Mouse (Mus musculus) CD8-positive naive resting alpha-beta T cell, adult 2 months (primary cell): ENCODE measurements around the gene Enox1.

Experiments
- DNase-seq, 2 experiments: peaks; one replicate each; pipeline ENCODE4 v3.0.0; 2022; ENCODE audit warnings: low read depth in 2 of 2, low spot score in 2 of 2

Gene Enox1

DNA sequence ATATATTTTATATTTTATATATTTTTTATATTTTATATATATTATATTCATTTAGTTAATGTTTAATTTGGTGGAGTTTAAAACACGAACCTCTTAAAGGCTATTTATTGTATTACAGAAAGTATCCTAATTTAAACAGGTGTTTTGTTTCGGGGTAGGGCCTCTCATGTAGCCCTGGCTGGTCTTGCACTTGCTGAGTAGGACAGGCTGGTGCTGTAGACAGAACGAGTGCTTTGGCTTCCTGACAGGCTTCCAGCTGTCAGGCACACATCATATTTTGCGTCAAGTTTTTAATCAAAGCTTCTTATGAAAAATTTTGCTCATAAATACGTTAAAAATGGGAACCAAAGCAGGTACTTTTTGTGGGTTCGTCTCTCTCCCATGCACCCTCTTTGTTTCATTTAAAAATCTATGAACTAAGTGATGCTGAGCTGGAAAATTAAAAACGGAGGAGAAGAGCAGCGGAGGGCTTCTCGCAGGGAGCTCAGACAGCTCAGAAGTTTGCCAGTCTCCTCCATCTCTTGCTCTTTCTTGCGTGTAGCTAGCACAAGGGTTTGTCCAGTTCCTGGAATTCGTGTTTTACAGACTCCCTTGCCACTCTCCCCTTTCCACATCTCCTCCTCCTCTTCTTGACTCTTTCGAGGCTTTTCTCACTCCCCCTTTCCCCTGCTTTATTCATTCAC lies 115.8 kb downstream of the Enox1 start:
- no peak for DNase-seq

DNA sequence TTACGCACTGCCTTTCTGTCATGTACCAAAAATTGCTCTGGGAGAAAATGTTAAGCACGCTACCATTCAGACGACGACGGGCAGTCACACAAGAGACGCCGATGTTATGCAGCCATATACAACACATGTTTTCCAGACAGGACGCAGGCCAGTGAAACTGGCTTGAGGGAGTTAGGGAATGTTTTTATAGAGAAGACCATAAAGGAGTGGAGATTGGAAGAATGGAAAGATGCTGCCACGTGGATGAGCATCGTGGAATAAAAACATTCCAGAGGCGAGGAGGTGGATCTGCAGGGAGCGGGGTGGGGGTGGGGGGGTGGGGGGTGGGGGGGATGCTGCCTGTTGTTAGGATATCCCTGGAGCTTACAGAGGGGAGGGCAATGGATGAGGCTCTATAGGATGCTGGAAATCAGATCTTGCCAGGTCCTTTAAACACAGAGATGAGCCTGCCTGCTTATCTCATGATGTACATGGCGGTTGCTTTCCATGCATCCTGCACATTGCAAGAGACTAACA lies 116.4 kb downstream of the Enox1 start:
- no peak for DNase-seq

- no peak for DNase-seq
These were observed 117.2 kb downstream of the Enox1 start for GRCm38 (mm10) chr14:77273721-77274120.

GRCm38 (mm10) chr14:77275607-77276006 lies 119.0 kb downstream of the Enox1 start:
- DNase-seq, result no peak

DNA sequence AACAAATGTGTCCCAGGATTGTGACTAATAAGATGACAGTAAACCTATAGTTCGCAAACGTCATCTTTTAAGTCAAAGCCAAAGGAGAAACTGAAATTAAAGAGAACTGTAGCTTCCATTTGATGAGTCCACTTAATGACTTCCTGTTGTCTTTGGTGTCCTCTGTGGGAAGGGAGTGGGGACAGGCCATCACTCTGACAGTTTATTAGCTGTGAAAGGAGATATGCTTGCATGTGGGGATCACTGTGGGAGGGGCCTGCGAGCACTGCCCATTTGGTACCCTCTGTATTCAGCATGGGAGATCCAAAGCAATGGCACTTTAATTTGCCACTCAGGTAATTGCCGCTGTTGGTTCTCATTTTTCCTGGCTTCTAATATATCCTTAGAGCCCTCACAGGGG lies 122.6 kb downstream of the Enox1 start:
- DNase-seq, result no peak

DNA sequence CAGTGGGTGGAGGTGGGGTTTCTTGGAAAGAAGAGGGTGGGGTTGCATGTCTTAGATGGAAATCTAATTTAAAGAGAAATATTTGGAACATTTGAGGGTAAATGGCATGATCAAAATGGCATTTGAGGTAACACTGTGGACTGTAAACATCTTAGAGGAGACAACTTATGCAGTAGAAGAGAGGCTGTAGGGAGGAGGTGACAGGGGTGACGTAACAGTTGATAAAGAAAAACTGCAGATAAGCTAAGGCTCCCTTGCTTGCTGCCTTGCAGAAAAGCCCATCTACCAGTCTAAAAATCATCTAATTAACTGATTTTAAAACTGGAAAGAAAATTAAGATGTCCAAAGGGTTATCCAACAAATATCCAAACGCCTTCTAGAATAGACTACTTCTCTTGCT lies 123.9 kb downstream of the Enox1 start:
- no peak for DNase-seq

GRCm38 (mm10) chr14:77280893-77281292 lies 124.3 kb downstream of the Enox1 start:
- no peak for DNase-seq

DNA sequence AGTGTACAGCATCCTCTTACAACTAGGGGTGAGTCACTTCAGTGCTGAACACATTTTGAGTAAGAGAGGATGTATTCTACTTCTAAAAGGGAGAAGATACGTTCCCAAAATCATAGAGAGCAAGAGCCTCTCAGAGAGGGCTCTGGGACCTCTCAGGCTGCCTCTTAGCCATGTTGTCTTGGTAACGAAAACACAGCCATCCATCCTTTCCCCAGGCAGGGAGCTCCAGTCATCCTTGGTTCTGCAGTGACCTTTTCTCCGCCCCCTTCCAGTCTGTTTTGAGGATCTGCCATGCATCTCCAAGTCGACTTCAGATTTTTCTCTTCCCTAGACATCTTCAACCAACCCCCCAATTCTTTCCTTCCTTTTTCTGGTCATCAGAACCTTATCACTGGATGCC lies 127.4 kb downstream of the Enox1 start:
- no peak for DNase-seq

DNA sequence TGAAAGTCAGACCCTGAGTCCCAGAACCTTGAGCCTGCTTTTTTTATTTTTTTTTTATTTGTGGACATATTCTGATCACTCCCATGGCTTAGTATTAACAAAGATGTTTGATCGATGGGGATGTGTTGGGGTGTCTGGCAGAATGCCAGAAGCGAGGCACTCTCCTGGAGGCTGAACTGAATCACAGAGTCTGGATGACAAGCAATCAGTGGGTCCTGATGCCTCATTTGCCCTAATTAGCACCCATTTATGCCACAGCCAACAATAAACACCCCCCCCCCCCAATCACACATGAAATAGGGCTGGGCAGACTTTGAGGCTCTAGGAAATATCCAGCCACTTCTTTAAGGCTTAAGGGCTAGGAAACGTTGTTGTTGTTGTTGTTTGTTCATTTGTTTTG lies 128.9 kb downstream of the Enox1 start:
- no peak for DNase-seq

DNA sequence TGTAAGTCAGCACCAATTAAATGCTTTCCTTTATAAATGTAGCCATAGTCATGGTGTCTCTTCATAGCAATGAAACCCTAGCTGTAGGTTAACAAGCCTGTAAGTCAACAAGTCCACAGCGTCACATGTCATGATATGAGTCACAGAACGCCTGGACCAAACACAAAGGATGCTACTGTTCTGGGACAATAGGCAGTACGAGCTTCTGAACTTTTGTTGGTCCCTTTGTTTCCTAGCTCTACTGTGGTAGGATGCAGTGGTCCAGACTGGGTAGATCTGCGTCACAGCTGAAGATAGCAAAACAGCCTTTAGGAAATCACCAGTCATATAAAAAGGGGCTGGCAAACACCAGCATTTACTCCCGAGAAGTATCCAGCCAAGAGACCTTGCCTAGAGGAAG lies 135.2 kb downstream of the Enox1 start:
- DNase-seq, result no peak

GRCm38 (mm10) chr14:77297039-77297438 lies 140.5 kb downstream of the Enox1 start:
- DNase-seq, result no peak

GRCm38 (mm10) chr14:77298327-77298726 lies 141.8 kb downstream of the Enox1 start:
- DNase-seq, result no peak

- DNase-seq, result no peak
These were observed 153.0 kb downstream of the Enox1 start for GRCm38 (mm10) chr14:77309571-77309970.

DNA sequence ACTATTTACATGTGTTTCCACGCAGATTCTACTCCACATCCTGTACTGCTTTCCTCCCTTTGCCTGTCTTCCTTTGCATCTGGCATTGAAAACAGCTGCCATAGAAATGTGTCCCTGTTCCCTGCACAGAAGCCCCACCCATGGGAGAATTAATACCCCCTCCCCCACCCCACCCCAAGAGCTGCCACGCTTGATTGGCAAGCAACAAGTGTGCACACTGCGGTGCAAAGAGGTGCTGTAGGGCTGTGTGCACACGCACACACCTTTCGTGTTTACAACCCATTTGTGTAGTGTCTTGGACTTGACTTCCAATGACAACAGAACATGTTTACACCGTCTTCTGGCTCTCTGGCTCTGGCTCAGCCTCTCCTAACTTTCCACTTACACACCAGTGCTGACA lies 154.9 kb downstream of the Enox1 start:
- DNase-seq, result no peak

DNA sequence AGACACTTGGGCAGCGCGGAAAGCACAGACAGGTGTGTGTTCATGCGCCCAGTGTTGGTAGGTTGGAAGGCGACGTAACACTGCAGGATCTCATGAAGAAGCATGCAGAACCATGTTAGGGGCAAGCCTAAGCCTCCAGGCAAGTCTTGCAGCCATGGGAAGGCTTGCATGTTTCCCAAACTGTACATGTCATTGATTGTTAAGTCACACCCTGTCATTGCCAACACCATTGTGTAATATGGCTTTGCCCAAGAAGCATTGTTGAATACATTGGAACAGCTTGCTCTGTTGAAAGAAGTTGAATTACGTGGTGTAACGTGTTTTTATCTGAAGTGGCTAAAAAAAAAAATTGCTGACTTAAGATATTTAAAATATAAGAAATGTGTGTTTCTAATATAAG lies 162.8 kb downstream of the Enox1 start:
- no peak for DNase-seq

- DNase-seq, result no peak
These were observed 167.8 kb downstream of the Enox1 start for GRCm38 (mm10) chr14:77324348-77324747.

GRCm38 (mm10) chr14:77327693-77328092 lies 171.1 kb downstream of the Enox1 start:
- no peak for DNase-seq

GRCm38 (mm10) chr14:77329791-77330190 lies 173.2 kb downstream of the Enox1 start:
- DNase-seq, result no peak

- DNase-seq, result no peak
These were observed 187.2 kb downstream of the Enox1 start for GRCm38 (mm10) chr14:77343662-77344340.

- no peak for DNase-seq
These were observed 189.7 kb downstream of the Enox1 start for GRCm38 (mm10) chr14:77346296-77346695.

GRCm38 (mm10) chr14:77351803-77352352 lies 195.3 kb downstream of the Enox1 start:
- DNase-seq, result no peak

GRCm38 (mm10) chr14:77362662-77363061 lies 206.1 kb downstream of the Enox1 start:
- no peak for DNase-seq
